Mouse (Mus musculus) forebrain, embryonic 13.5 days (tissue): ENCODE measurements around the gene Ccdc138. TPM values are rescaled to one million over a fixed set of nuclear protein-coding genes. Genes with fewer than 3 reads are reported as not detected.

ENCODE experiments used
- ATAC-seq: fragments of 200-750 bp; cut with Nextera tagmentation; 2 replicates; pipeline ENCODE4 v1.8.0; 2017
- H3K27ac ChIP-seq: fragments of 300-500 bp; sonication (generic); 2 replicates; pipeline ENCODE4 v1.5.1; 2015; ENCODE audit warnings: inconsistent platforms, mild to moderate bottlenecking, moderate library complexity
- H3K27me3 ChIP-seq: fragments of 300-500 bp; sonication (generic); 2 replicates; pipeline ENCODE4 v1.6.1; 2015; ENCODE audit warnings: mild to moderate bottlenecking, inconsistent platforms
- H3K36me3 ChIP-seq: fragments of 300-500 bp; sonication (generic); 2 replicates; pipeline ENCODE4 v1.6.1; 2015; ENCODE audit warnings: mild to moderate bottlenecking, inconsistent platforms; ENCODE audit not compliant: poor library complexity, severe bottlenecking
- H3K4me1 ChIP-seq: fragments of 300-500 bp; sonication (generic); 2 replicates; pipeline ENCODE4 v1.6.1; 2015; ENCODE audit warnings: inconsistent platforms
- H3K4me2 ChIP-seq: fragments of 300-500 bp; sonication (generic); 2 replicates; pipeline ENCODE4 v1.6.1; 2015; ENCODE audit warnings: inconsistent platforms, mild to moderate bottlenecking, moderate library complexity
- H3K4me3 ChIP-seq: fragments of 300-500 bp; sonication (generic); 2 replicates; pipeline ENCODE4 v1.5.1; 2015; ENCODE audit warnings: mild to moderate bottlenecking, inconsistent platforms
- H3K9ac ChIP-seq: fragments of 300-500 bp; sonication (generic); 2 replicates; pipeline ENCODE4 v1.6.1; 2015; ENCODE audit warnings: mild to moderate bottlenecking, inconsistent platforms
- H3K9me3 ChIP-seq: fragments of 300-500 bp; sonication (generic); replicated peaks from 2 replicates; pipeline ENCODE4 v1.6.1; 2016; ENCODE audit warnings: inconsistent platforms
- WGBS: fragments of 180-500 bp; shearing (Covaris S2); methylation state at CpG from one replicate; pipeline ENCODE4 v1.1.7; 2015; 5-methylcytosine and 5-hydroxymethylcytosine counted together
- polyA plus RNA-seq: library from polyadenylated mRNA; unstranded; fragments of >200 nt; fragmentation: Nextera tagmentation; extraction: Ambion mirVana; gene quantifications from 2 replicates; pipeline ENCODE4 v1.2.1, GENCODE M21; 2015

Ccdc138 gene
- polyA plus RNA-seq, 1 experiment from 2014 or later, result 13.7 TPM

DNA sequence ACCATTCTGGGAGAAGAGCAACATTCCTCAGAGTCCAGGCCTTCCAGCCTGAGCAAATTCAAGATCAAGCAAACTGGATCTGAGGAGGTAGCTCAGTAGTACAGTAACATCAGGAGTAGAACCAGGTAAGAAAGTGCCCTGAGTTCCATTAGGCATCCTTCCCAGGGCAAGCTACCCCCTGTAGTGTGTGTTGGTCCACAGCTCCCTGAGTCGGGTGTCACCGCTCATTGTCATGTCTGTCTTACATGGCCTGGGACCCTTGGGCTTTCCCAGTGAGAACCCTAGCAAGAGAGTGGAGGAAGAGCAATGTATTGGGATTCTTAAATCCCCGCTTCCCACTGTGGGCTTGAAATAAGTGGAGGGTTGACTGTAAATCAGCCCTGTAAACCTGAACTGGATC is 97.4 kb downstream of the Ccdc138 start:
- no peak overlapping the region for H3K27ac ChIP-seq
- H3K9ac ChIP-seq, result no peak overlapping the region
- WGBS, result 92% methylated on average over 3 of the region's 3 CpGs
- no peak for ATAC-seq
- no peaks in the 10 kb centered on the region for H3K27me3 ChIP-seq
- no peaks in the 10 kb centered on the region for H3K4me1 ChIP-seq
- peaks cover 6% of the 10 kb centered on the region; the same call in 1 of the 2 replicates for H3K9me3 ChIP-seq
- no peaks in the 10 kb centered on the region for H3K36me3 ChIP-seq
- H3K4me2 ChIP-seq, result no peak overlapping the region
- H3K4me3 ChIP-seq, result no peak overlapping the region

DNA sequence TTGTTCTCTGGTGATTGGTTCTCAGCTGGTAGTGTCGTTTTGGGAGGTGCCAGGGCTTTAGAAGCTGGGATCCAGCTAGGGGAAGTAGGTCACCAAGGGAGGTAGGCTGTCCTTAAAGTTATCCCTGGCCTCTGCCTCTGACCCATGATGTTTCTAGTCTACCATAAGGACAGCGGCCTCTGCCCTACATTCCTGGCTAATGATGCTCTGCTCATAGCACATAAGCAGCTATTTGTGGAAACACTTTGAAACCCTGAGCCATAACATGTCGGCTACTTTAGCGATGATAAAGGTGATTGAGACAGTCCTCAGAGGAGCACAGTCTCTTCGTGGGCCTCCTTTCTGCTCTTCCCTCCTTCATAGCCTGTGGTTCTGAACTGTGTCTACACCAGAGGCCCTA is 98.1 kb downstream of the Ccdc138 start:
- Histone ChIP-seq H3K27ac (no peak overlapping the region), H3K4me2 (no peak overlapping the region), H3K9ac (no peak overlapping the region), H3K4me1 (peaks cover 3% of the 10 kb centered on the region), H3K9me3 (peaks cover 6% of the 10 kb centered on the region; the same call in 1 of the 2 replicates), H3K36me3 (no peaks in the 10 kb centered on the region), H3K27me3 (no peaks in the 10 kb centered on the region), H3K4me3 (no peak overlapping the region)
- no peak for ATAC-seq
- 69% methylated on average over 5 of the region's 5 CpGs for WGBS

DNA sequence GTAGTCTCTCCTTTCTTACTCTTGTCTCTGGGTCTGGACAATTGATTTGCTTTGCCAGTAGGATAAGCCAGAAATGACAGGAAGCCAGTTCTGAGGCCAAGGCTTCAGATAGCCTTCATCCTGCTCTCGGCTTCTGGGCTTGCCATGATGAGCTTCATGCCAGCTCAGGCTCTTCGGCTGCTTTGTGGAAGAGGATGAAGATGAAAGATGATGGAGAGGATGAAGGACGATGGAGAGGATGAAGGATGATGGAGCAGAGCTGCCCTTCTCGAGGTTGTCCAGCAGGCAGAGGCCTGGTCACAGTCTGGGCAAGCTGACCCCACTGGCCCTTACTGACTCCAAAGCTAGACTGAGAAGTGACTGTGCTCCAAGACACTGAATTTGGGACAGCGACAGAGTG is 102.4 kb downstream of the Ccdc138 start:
- WGBS, result 96% methylated on average over 5 of the region's 5 CpGs
- no peaks in the 10 kb centered on the region for H3K36me3 ChIP-seq
- no peak overlapping the region for H3K9ac ChIP-seq
- no peak overlapping the region for H3K4me3 ChIP-seq
- no peak overlapping the region for H3K4me2 ChIP-seq
- ATAC-seq, result no peak
- H3K4me1 ChIP-seq, result peaks cover 17% of the 10 kb centered on the region
- H3K27ac ChIP-seq, result 0 out of 2 replicates have a peak overlapping the region, but pooled peaks have one; percentile 4
- no peaks in the 10 kb centered on the region for H3K27me3 ChIP-seq
- no peaks in the 10 kb centered on the region for H3K9me3 ChIP-seq

DNA sequence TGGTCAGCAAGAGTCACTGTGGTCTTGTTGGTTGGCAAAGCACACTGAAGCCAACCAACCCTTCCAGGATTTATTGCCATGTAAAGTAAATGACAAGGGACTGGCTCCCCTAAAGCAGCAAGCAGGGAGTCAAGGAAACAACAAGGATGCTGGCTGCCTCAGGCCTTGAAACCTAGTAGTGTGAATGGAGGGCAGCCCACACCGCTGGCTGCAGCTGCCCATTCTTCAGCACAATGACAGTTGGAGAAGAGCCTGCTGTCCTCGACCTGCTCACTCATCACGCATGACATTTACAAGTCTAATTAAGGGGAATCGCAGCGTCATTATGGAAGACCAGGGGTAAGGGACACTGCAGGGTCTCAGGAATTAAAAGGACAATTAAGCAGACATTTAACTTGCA is 103.2 kb downstream of the Ccdc138 start:
- H3K27me3 ChIP-seq, result no peaks in the 10 kb centered on the region

DNA sequence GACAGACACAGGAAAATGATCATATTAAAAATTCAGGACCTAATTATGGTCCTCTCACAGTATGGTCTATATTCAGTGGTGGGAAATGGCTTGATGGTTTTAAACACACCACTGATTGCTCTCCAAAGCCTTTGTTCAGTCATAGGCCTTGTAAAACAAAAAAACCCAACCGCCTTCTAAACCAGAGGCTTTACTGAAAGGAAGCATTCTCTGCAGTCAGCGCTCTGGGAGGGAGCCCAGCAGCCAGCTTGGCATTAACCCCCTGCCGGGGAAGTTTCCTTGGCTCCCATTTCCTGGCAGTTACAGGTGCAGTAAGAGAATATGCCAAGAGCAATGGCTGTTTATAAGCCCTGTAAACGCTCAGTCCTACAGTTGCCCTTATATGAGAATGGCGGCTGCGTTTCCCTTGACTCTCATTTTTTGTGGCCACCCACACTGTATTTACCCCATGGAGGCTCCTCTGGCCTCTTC is 103.7 kb downstream of the Ccdc138 start:
- Histone ChIP-seq H3K27me3 (no peaks in the 10 kb centered on the region), H3K4me2 (peak overlapping the region; percentile 9; the same call in 1 of the 2 replicates), H3K36me3 (no peaks in the 10 kb centered on the region), H3K9ac (0 out of 2 replicates have a peak overlapping the region, but pooled peaks have one; percentile 23), H3K27ac (peak overlapping the region; percentile 80), H3K9me3 (no peaks in the 10 kb centered on the region), H3K4me3 (no peak overlapping the region), H3K4me1 (peaks cover 17% of the 10 kb centered on the region)
- peak; percentile 83 for ATAC-seq
- 3% methylated on average over 6 of the region's 6 CpGs for WGBS

More for the DNA sequence above, 103.2 kb downstream of the Ccdc138 start:
- Histone ChIP-seq H3K9ac (no peak overlapping the region), H3K4me1 (peaks cover 17% of the 10 kb centered on the region), H3K36me3 (no peaks in the 10 kb centered on the region), H3K4me3 (no peak overlapping the region), H3K9me3 (no peaks in the 10 kb centered on the region), H3K4me2 (no peak overlapping the region; the same call in 1 of the 2 replicates), H3K27ac (peak overlapping the region; percentile 80)
- WGBS, result under 1% methylated on average over 5 of the region's 5 CpGs
- peak; percentile 77 for ATAC-seq

DNA sequence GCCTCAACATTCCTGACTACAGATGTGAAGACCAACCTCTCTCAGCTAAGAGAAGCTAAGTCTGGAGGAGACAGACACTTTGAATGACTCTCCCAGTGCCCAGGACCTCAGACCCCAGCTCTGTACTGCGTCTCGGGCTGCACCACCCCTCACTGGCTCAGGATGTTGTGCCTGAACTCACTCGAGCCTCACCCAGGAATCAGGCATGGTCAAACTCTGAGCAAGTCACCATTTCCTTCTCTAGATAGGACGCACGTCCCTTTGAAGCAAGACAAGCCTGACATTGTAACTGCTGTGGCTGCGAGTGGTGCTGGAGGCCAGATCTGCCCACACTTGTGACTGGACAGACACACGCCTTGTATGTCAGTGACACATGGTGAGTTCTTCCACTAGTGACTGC is 104.2 kb downstream of the Ccdc138 start:
- no peaks in the 10 kb centered on the region for H3K27me3 ChIP-seq
- peak overlapping the region; percentile 80 for H3K27ac ChIP-seq
- H3K4me3 ChIP-seq, result no peak overlapping the region
- H3K9me3 ChIP-seq, result no peaks in the 10 kb centered on the region
- no peaks in the 10 kb centered on the region for H3K36me3 ChIP-seq
- H3K4me1 ChIP-seq, result peaks cover 17% of the 10 kb centered on the region
- H3K9ac ChIP-seq, result 0 out of 2 replicates have a peak overlapping the region, but pooled peaks have one; percentile 23
- WGBS, result 66% methylated on average over 7 of the region's 7 CpGs
- ATAC-seq, result peak; percentile 31
- H3K4me2 ChIP-seq, result peak overlapping the region; percentile 9; the same call in 1 of the 2 replicates

DNA sequence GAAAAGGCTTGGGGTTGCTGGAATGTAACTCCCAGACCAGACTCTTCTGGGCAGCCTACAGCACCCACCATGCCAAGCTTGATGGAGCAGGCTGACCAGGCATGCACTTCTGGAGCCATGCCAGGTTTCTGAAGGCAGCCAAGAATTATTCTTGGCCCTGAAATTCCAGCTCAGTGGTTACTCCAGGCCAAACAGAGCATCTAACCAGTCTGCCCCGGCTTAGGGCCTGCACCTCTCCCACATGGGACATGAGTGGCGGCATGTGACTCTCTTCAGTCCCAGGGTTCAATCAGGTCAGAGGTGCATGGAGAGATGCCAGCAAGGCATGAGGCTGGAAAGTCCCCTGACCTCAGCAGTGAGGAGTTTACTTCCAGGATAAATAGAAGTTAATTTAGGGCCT is 107.0 kb downstream of the Ccdc138 start:
- Histone ChIP-seq H3K9ac (no peak overlapping the region), H3K36me3 (no peaks in the 10 kb centered on the region), H3K9me3 (no peaks in the 10 kb centered on the region), H3K4me3 (no peak overlapping the region), H3K4me1 (peaks cover 17% of the 10 kb centered on the region), H3K27ac (no peak overlapping the region), H3K4me2 (no peak overlapping the region), H3K27me3 (no peaks in the 10 kb centered on the region)
- WGBS, result 88% methylated on average over 2 of the region's 2 CpGs
- ATAC-seq, result no peak

DNA sequence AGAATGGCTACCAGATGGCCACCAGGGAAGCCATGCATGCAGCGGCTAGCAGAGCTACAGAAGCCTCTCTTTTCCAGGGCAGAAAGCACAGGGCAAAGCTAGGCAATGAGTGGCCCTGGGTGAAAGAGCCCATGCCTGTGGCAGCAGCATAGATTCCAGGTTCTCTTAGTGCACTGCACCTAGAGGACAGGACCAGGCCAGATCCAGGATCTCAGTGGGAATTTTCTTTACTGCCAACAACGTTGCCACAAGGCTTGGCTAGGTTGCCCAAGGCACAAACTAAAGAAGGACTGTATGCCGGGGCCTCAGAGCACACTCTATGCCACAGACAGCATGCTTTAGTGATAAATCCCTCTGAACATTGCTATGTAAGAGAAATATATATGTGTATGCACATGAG is 108.6 kb downstream of the Ccdc138 start:
- Histone ChIP-seq H3K4me2 (no peak overlapping the region), H3K27ac (no peak overlapping the region), H3K36me3 (no peaks in the 10 kb centered on the region), H3K4me3 (no peak overlapping the region), H3K9ac (no peak overlapping the region), H3K9me3 (no peaks in the 10 kb centered on the region), H3K27me3 (no peaks in the 10 kb centered on the region), H3K4me1 (peaks cover 9% of the 10 kb centered on the region)
- no peak for ATAC-seq
- 90% methylated on average over 3 of the region's 3 CpGs for WGBS

DNA sequence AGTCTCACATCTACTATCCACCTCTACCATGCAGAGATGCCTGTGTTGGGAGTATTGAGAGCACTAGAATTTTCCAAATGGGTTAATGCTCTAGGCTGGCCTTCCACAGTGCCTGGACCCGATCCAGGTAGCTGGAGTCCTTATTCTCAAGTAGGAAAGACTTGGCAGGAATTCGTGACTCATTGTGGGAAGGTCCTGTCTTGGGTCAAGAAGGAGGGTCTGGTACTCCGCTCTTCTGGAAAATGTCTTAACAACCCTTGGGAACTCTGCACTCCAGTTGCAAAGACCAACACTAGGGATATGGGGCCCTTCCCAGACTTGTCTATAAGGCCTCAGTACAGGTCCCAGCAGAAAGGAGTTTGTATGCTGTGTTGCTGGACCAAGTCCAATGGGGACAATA is 111.1 kb downstream of the Ccdc138 start:
- H3K4me2 ChIP-seq, result no peak overlapping the region
- H3K9ac ChIP-seq, result no peak overlapping the region
- no peaks in the 10 kb centered on the region for H3K9me3 ChIP-seq
- H3K4me1 ChIP-seq, result no peaks in the 10 kb centered on the region
- H3K27ac ChIP-seq, result no peak overlapping the region
- no peak overlapping the region for H3K4me3 ChIP-seq
- no peaks in the 10 kb centered on the region for H3K36me3 ChIP-seq
- no peaks in the 10 kb centered on the region for H3K27me3 ChIP-seq
- no peak for ATAC-seq
- WGBS, result 80% methylated on average over 3 of the region's 3 CpGs

DNA sequence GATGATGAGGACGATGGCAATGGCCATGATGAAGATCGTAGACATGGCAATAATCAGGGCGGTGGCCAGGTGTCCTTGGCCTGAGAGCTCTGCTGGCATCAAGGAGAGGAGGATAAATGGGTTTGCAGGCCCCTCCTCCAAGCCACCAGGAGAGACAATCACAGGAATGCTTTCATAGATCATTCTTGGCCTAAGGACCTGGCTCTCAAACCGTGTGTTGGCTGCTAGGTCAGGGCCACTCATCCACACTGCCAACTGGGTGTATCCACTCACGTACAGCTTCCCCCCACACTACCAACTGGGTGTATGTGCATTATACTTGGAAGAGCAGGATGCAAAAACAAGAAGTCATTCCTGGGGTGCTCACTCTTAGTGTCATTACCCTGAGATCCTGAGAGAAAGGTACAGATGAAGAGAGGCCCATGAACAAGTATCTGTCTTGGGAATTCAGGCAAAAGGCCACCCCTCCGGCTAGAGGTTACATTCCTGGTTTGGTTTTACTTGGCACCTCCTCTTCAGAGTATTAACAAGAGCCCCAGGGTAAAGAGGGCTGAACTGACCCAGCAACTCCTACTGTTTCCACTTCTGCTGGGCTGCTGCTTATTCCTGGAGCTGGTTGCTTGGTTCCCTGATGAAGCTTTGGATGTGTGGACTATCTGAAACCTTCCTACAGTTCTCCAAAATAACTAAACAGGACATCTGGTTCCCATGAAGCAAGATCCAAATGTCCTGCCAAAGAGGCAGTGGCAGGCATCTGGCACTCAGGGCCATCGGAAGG is 112.9 kb downstream of the Ccdc138 start:
- no peaks in the 10 kb centered on the region for H3K27me3 ChIP-seq
- WGBS, result 89% methylated on average over 7 of the region's 7 CpGs
- no peak overlapping the region for H3K4me2 ChIP-seq
- H3K9me3 ChIP-seq, result no peaks in the 10 kb centered on the region
- no peaks in the 10 kb centered on the region for H3K4me1 ChIP-seq
- no peak overlapping the region for H3K27ac ChIP-seq
- ATAC-seq, result no peak
- no peak overlapping the region for H3K4me3 ChIP-seq
- no peaks in the 10 kb centered on the region for H3K36me3 ChIP-seq
- no peak overlapping the region for H3K9ac ChIP-seq

DNA sequence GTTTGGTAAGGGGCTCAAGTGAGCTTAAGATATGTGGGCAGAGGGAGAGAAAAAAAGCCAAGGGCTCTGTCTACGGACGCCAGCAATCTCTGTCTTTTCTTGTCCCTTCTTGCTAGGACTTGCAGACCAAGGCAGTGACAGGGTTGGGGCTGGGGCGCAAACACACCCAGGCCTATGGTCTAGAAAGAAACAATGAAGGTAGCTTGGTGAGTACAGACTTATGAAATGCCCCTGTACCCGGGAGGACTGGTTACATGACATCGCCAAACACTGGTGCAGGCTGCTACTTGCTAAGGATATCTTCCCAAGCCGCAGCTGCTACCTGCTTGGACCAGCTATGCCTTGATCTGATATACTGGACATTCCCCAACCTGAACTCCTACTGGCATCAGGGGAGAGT is 116.9 kb downstream of the Ccdc138 start:
- WGBS, result 93% methylated on average over 6 of the region's 6 CpGs
- no peak for ATAC-seq
- no peaks in the 10 kb centered on the region for H3K4me1 ChIP-seq
- no peak overlapping the region for H3K27ac ChIP-seq
- no peak overlapping the region for H3K9ac ChIP-seq
- H3K36me3 ChIP-seq, result no peaks in the 10 kb centered on the region
- no peaks in the 10 kb centered on the region for H3K27me3 ChIP-seq
- H3K9me3 ChIP-seq, result no peaks in the 10 kb centered on the region
- no peak overlapping the region for H3K4me3 ChIP-seq
- no peak overlapping the region for H3K4me2 ChIP-seq

DNA sequence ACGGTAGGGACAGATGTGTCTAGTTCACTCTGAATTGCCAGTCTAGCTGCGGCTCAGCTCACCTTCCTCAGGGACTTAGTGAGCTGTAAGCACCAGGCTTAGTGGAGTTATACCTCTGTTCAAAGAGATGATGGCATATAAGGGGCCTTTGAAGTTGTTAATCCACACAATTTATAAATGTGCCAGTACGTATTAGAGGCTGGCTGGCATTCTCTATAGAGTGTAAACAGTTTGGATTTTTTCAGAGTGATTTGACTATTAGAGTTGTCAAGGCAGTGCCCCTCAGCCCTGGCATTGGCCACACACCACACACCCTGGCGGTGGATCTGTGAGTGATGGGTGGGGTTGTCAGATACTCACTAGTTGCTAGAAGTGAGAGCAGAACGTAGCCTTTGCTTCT is 118.8 kb downstream of the Ccdc138 start:
- Histone ChIP-seq H3K27me3 (0 out of 2 replicates have a peak, but pooled peaks cover 2% of the 10 kb centered on the region), H3K4me2 (no peak overlapping the region), H3K27ac (no peak overlapping the region), H3K4me1 (no peaks in the 10 kb centered on the region), H3K9ac (no peak overlapping the region), H3K36me3 (no peaks in the 10 kb centered on the region), H3K4me3 (no peak overlapping the region), H3K9me3 (no peaks in the 10 kb centered on the region)
- no peak for ATAC-seq
- WGBS, result 90% methylated on average over 5 of the region's 5 CpGs
